Mouse (Mus musculus): ENCODE measurements at regions not wholly inside any gene's neighbourhood (a gene's known extent, or its start where the extent isn't known, plus 50 kb on each side); places are given as distances from the start of the nearest gene placed in this dataset.

DNA sequence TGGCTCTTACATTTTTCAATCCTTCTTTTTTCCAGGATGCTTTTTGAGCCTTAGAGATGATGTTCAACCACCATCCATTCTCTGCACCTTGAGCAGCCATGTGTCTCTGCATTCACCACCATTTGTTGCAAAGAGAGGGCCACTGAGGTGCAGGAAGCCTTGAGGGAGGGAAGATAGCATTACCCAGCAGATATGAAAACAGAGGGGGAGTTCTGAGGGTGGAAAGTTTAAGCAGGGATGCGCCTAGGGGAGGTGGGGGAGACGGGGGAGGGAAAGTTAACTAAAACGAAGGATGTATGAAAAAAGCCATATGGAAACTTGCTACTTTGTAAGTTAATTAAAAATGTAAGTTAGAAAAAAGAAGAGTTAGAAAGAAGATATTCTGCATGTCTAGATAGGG is 142.1 kb downstream of the Sec61b start:
- 91% methylated on average over 3 of the region's 3 CpGs for WGBS
- Histone ChIP-seq H3K4me1 (replicated peaks; ENCODE audit: control insufficient read depth, insufficient read depth, low read length) (no peaks in the 10 kb centered on the region), H3K27ac (ENCODE audit: control insufficient read depth, insufficient read depth, low read length) (no peak overlapping the region), H3K4me3 (ENCODE audit: control insufficient read depth, insufficient read depth, low read length) (no peak overlapping the region), H3K36me3 (ENCODE audit: control insufficient read depth, insufficient read depth, low read length) (no peaks in the 10 kb centered on the region), H3K27me3 (ENCODE audit: control insufficient read depth, insufficient read depth, low read length) (no peaks in the 10 kb centered on the region)
- DNase-seq: no peak
- TF ChIP-seq CTCF (IDR thresholded peaks at IDR 0.05; ENCODE audit: borderline replicate concordance, control insufficient read depth, extremely low read depth, insufficient read depth, low read length, poor library complexity): no peak
- no peak for TF ChIP-seq POLR2A (IDR thresholded peaks at IDR 0.05; ENCODE audit: control insufficient read depth, extremely low read depth, insufficient read depth, low read length, poor library complexity)

DNA sequence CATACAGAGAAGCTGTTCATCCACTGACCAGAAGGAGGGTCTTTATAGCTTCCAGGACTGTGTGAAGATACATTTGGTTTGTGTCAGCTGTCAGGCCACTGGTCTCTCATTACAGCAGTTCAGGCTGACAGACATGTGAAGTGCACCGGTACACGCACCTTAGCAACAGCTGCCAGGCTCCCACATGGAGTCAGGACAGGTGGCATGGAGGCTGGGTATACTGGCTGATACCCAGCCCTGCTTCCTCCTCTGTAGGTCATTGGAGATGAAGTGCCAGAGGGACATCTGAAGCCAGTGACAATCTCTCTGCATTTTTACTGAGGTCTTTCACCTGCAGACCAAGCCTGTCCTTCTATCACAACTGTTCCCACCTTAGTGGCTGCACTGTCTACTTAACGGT is 146.2 kb downstream of the Sec61b start:
- Histone ChIP-seq H3K4me1 (replicated peaks; ENCODE audit: control insufficient read depth, insufficient read depth, low read length) (no peaks in the 10 kb centered on the region), H3K27ac (ENCODE audit: control insufficient read depth, insufficient read depth, low read length) (no peak overlapping the region), H3K36me3 (ENCODE audit: control insufficient read depth, insufficient read depth, low read length) (no peaks in the 10 kb centered on the region), H3K27me3 (ENCODE audit: control insufficient read depth, insufficient read depth, low read length) (no peaks in the 10 kb centered on the region), H3K4me3 (ENCODE audit: control insufficient read depth, insufficient read depth, low read length) (no peak overlapping the region)
- 96% methylated on average over 3 of the region's 3 CpGs for WGBS
- TF ChIP-seq POLR2A (IDR thresholded peaks at IDR 0.05; ENCODE audit: control insufficient read depth, extremely low read depth, insufficient read depth, low read length, poor library complexity) (no peak), CTCF (IDR thresholded peaks at IDR 0.05; ENCODE audit: borderline replicate concordance, control insufficient read depth, extremely low read depth, insufficient read depth, low read length, poor library complexity) (no peak)
- no peak for DNase-seq

DNA sequence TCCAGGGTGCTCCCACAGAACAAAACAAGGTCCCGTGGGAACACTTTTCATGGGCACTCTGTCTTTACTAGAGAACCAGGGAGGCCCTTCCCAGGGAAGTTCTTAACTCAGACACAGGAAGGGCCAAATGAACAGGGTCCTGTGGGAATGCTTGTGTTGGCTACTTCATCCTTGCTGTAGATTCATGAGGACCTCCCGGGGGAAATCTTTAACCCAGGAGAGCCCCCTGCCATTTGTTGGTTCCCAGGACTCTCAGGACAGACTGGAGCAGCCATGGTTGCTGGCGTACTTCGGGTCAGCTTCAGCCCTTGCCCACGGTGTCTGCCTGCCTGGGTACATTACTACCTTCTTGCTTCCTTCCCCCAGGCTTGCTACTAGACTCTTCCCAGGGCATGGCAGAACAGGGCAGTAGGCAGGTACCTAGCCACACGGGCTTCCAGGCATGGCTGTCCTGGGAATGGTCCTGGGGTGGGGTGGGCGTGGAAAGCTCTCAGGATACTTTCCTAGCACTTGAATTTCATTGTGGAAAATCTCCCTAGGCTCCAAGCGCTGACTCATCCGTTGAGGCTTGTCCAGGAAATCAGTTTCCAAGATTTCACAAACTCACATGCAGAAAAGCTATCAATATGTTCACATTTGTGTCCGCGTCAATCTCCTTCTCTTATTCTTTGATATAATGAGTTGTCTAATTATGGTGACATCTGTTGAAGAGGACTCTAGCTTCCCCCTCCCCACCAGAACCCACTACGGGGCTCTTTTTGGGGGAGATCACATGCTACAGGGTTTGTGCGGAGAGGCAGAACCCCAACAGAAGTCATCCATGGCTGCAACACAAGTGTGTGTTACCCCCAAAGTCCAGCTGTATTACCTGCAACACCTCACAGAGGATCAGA is 148.6 kb downstream of the Sec61b start:
- TF ChIP-seq CTCF (IDR thresholded peaks at IDR 0.05; ENCODE audit: borderline replicate concordance, control insufficient read depth, extremely low read depth, insufficient read depth, low read length, poor library complexity) (no peak), POLR2A (IDR thresholded peaks at IDR 0.05; ENCODE audit: control insufficient read depth, extremely low read depth, insufficient read depth, low read length, poor library complexity) (no peak)
- no peaks in the 10 kb centered on the region for H3K27me3 ChIP-seq (ENCODE audit: control insufficient read depth, insufficient read depth, low read length)
- 92% methylated on average over 13 of the region's 13 CpGs for WGBS
- no peak overlapping the region for H3K27ac ChIP-seq (ENCODE audit: control insufficient read depth, insufficient read depth, low read length)
- no peak for DNase-seq
- no peaks in the 10 kb centered on the region for H3K4me1 ChIP-seq (replicated peaks; ENCODE audit: control insufficient read depth, insufficient read depth, low read length)
- H3K36me3 ChIP-seq (ENCODE audit: control insufficient read depth, insufficient read depth, low read length): no peaks in the 10 kb centered on the region
- no peak overlapping the region for H3K4me3 ChIP-seq (ENCODE audit: control insufficient read depth, insufficient read depth, low read length)

DNA sequence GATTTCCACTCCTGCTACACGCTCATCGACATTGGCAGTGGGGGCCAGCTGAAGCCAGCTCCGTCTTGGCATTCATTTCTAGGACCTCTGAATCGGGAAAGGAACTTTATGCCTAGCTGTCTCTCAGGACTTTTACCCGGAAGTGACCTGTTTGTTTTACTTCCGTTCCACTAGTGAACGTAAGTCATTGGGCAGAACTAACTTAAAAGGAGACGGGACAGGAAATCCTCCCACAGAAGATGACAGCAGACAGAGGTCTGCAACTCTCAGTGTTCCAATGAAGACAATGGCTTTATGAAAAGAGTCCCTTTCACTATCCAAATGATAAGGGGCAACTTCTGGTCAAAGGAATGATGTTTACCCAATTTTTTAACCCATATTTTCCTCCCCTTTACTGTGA is 155.5 kb downstream of the Sec61b start:
- DNase-seq: no peak
- TF ChIP-seq POLR2A (IDR thresholded peaks at IDR 0.05; ENCODE audit: control insufficient read depth, extremely low read depth, insufficient read depth, low read length, poor library complexity): no peak
- no peak for TF ChIP-seq CTCF (IDR thresholded peaks at IDR 0.05; ENCODE audit: borderline replicate concordance, control insufficient read depth, extremely low read depth, insufficient read depth, low read length, poor library complexity)
- 43% methylated on average over 8 of the region's 8 CpGs for WGBS
- Histone ChIP-seq H3K27me3 (ENCODE audit: control insufficient read depth, insufficient read depth, low read length) (no peaks in the 10 kb centered on the region), H3K36me3 (ENCODE audit: control insufficient read depth, insufficient read depth, low read length) (no peaks in the 10 kb centered on the region), H3K4me3 (ENCODE audit: control insufficient read depth, insufficient read depth, low read length) (no peak overlapping the region), H3K27ac (ENCODE audit: control insufficient read depth, insufficient read depth, low read length) (no peak overlapping the region), H3K4me1 (replicated peaks; ENCODE audit: control insufficient read depth, insufficient read depth, low read length) (peaks cover 2% of the 10 kb centered on the region; the same call in 1 of the 2 replicates)

DNA sequence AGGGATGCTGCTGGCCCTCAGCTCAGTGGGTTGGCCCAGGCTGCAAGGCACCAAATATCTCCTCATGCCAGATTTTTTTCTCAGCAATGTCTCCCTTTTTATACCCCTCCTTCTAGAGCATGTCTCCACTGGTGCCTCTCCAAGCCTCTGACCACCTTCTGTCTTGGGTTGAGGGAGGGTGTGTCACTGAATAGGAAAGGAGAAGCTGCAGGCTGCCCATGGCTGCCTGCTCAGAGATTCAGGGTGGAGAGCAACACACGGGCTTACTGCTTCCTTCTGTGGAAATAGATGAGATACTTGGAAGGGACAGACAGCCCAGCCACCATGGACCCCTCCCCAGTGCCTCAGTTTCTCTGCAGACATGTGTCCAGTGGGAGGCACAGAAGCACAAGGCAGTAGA is 156.0 kb downstream of the Sec61b start:
- no peak for TF ChIP-seq CTCF (IDR thresholded peaks at IDR 0.05; ENCODE audit: borderline replicate concordance, control insufficient read depth, extremely low read depth, insufficient read depth, low read length, poor library complexity)
- no peak for TF ChIP-seq POLR2A (IDR thresholded peaks at IDR 0.05; ENCODE audit: control insufficient read depth, extremely low read depth, insufficient read depth, low read length, poor library complexity)
- no peak overlapping the region for H3K27ac ChIP-seq (ENCODE audit: control insufficient read depth, insufficient read depth, low read length)
- peaks cover 2% of the 10 kb centered on the region; the same call in 1 of the 2 replicates for H3K4me1 ChIP-seq (replicated peaks; ENCODE audit: control insufficient read depth, insufficient read depth, low read length)
- H3K36me3 ChIP-seq (ENCODE audit: control insufficient read depth, insufficient read depth, low read length): no peaks in the 10 kb centered on the region
- no peak for DNase-seq
- H3K4me3 ChIP-seq (ENCODE audit: control insufficient read depth, insufficient read depth, low read length): no peak overlapping the region
- 14% methylated on average over 1 of the region's 1 CpGs for WGBS
- H3K27me3 ChIP-seq (ENCODE audit: control insufficient read depth, insufficient read depth, low read length): no peaks in the 10 kb centered on the region

DNA sequence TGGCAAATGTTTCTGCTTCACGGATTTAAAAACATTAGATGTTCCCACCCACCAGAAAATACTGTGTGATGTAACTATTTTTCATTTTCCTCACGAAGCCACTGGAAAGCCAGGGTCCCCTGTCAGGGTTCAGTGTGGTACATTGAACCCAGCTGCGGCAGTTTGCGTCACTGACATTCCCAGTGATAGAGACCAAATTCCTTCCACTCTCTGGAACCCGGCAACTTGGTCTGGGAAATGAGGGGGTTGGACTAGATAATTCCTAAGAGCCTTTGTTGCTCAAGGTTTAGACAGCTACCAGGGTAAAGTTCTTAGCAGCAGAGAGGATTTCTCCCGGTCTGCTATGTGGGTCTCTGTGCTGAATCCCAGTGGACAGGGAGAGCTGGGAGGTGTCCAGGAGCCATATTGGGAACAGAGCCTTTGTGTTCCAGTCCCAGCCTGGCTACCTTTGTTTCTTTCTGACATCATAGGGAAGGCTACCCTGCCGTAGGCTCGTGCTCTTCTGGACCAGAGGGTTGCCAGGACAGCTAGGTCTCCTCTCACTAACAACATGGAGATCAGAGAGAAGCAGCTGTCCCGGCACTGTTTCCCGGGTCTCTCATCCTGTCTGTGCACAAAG is 164.5 kb downstream of the Sec61b start:
- Histone ChIP-seq H3K27ac (ENCODE audit: control insufficient read depth, insufficient read depth, low read length) (no peak overlapping the region), H3K4me3 (ENCODE audit: control insufficient read depth, insufficient read depth, low read length) (no peak overlapping the region), H3K27me3 (ENCODE audit: control insufficient read depth, insufficient read depth, low read length) (no peaks in the 10 kb centered on the region), H3K4me1 (replicated peaks; ENCODE audit: control insufficient read depth, insufficient read depth, low read length) (no peaks in the 10 kb centered on the region), H3K36me3 (ENCODE audit: control insufficient read depth, insufficient read depth, low read length) (no peaks in the 10 kb centered on the region)
- no peak for TF ChIP-seq POLR2A (IDR thresholded peaks at IDR 0.05; ENCODE audit: control insufficient read depth, extremely low read depth, insufficient read depth, low read length, poor library complexity)
- TF ChIP-seq CTCF (IDR thresholded peaks at IDR 0.05; ENCODE audit: borderline replicate concordance, control insufficient read depth, extremely low read depth, insufficient read depth, low read length, poor library complexity): no peak
- no peak for DNase-seq
- 92% methylated on average over 10 of the region's 10 CpGs for WGBS
